Mouse (Mus musculus): ENCODE results near the gene Kcne1. TPM values are rescaled to one million over a fixed set of nuclear protein-coding genes. Genes with fewer than 3 reads are reported as not detected.
A peak's percentile ranks its signal among the peaks of the same experiment; 100 is the strongest.

Gene Kcne1
- polyA plus RNA-seq, 1 experiment: 0.02 TPM

- peak in 1 of 2 experiments; percentile 72 for DNase-seq (ENCODE audit: extremely low spot score in 1 of 2, low spot score in 1 of 2)
These were observed 45.1 kb downstream of the Kcne1 start for GRCm38 (mm10) chr16:92313953-92314741.

- no peak for DNase-seq (ENCODE audit: extremely low spot score in 1 of 2, low spot score in 1 of 2)
These were observed 50.1 kb downstream of the Kcne1 start for GRCm38 (mm10) chr16:92309126-92309525.

GRCm38 (mm10) chr16:92307947-92308346 is 51.3 kb downstream of the Kcne1 start:
- no peak for DNase-seq (ENCODE audit: extremely low spot score in 1 of 2, low spot score in 1 of 2)

DNA sequence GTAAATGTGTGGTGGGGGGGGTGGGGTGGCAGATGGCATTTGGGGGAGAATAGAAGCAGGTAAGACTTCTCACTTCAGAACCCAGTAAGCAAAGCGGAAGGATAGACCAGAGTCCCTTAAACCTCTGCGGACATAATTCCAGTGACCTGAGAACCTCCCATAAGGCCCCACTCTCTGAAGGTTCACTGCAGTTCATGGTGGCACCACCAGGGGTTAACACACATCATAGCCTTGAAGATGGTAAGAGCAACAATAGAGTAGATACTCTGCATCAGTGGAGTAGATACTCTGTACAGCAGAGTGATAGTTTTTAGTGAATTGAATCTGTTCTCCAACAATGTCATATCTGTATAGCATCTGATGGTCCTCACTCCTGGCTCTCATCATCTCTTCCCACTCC is 53.7 kb downstream of the Kcne1 start:
- DNase-seq (ENCODE audit: extremely low spot score in 1 of 2, low spot score in 1 of 2): no peak

- DNase-seq (ENCODE audit: extremely low spot score in 1 of 2, low spot score in 1 of 2): no peak
These were observed 56.8 kb downstream of the Kcne1 start for GRCm38 (mm10) chr16:92302506-92302905.

DNA sequence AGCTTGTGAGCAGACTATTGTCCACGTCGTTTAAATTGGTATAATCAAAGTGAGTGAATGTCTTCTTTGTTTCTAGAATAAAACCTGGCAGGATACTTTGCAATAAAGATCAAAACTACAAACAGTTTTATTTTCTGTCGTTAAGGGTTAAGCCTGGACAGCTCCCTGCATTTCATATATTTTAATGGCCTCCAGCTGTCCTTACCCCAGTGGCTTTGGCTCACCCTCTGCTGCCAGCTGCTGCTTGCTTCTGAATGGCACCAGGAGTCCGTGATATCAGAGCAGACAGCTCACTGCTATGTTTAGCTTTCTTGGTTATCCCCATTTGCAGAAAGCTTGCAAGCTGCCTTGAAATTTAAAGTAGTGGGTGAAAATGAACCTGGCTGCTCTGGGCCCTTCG is 57.3 kb downstream of the Kcne1 start:
- DNase-seq (ENCODE audit: extremely low spot score in 1 of 2, low spot score in 1 of 2): peak in 1 of 2 experiments; percentile 31

DNA sequence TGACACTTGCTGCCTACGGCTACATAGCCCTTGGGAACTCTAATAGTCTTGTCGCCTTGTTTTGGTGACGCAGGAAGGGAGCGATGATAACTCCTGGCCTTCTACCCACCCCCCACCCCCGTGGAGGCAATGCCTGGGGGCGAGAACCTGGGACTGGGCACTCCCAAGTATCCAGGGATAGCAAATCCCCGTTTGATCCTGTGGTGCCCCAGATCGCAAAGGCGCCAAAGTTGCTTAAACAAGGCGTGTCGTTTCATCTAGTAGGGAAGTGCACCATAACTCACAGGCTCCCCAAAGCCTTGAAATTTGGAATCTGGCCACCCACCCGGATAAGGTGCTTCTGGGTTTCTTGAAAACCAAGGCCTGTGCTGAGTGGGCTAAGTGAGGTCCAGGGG is 57.9 kb downstream of the Kcne1 start:
- DNase-seq (ENCODE audit: extremely low spot score in 1 of 2, low spot score in 1 of 2): peak in 1 of 2 experiments; percentile 52

DNA sequence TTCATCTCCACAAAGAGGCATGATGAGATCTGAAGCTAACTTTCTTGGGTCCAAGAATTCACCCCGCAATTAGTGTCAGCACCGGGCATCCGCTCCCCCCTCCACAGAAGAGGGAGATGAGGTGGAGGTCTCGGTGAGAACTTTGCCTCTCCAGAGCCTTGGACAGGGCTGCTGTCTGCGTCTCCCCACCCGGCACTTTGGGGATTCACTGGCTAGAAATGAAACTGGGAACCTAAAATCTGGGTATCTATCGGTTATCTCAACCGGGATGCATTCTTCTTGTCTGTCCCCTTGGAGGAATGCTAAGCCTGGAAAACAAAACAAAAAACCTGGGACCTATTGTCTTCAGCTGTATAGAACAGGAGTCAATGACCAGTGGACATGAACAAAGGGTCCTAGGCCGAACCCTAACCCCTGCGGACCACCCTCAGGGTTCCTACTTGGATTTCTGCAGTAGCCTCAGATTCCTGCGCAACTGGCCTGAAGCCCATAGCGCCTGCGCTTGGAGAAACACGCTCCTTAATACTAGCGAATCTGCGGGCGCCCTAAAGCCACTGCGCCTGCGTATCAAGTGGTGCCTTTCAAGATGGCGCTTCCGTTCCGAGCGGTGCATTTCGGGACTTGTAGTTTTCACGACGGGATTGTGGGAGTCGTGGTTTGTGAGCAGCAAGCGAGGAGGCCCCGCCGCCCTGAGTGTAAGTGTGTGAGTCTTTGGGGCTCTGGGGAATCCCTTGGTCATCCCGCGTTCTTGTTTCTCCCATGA is 58.4 kb downstream of the Kcne1 start, which contains the start of gene Smim11:
Gene Smim11 (plus strand): TSS at position 638 of the 763 bp plus-strand sequence.
- peak; percentile 96 to 98 for DNase-seq (ENCODE audit: extremely low spot score in 1 of 2, low spot score in 1 of 2)

Other genes starting within 250 kb of the Kcne1 start
- 0.17 and 0.26 TPM in 2 replicates for gene Kcne2, start 67.1 kb downstream of the Kcne1 start, polyA plus RNA-seq (2012; rRNA removed)
- 33.7 and 35.8 TPM in 2 replicates for gene Smim11, start 58.2 kb downstream of the Kcne1 start, polyA plus RNA-seq (2012; rRNA removed)
- not detected in 2 replicates for gene Fam243, start 38.0 kb downstream of the Kcne1 start, polyA plus RNA-seq (2012; rRNA removed)
- gene Rcan1, start 111.4 kb upstream of the Kcne1 start, polyA plus RNA-seq (2012; rRNA removed): 44.2 and 45.5 TPM in 2 replicates
- 0.67 and 0.82 TPM in 2 replicates for gene Clic6, start 126.3 kb upstream of the Kcne1 start, polyA plus RNA-seq (2012; rRNA removed)